Mouse (Mus musculus) forebrain, embryonic 14.5 days (tissue): ENCODE measurements around the gene Gm10974. TPM values are rescaled to one million over a fixed set of nuclear protein-coding genes. Genes with fewer than 3 reads are reported as not detected.

Experiments
- ATAC-seq: fragments of 200-750 bp; cut with Nextera tagmentation; 2 replicates; pipeline ENCODE4 v1.8.0; 2017; ENCODE audit warnings: mild to moderate bottlenecking, moderate library complexity
- DNase-seq: peaks from one replicate; pipeline ENCODE4 v3.0.0-alpha.2; 2015; ENCODE audit warnings: low spot score
- H3K27ac ChIP-seq: fragments of 300-500 bp; sonication (generic); 2 replicates; pipeline ENCODE4 v1.5.1; 2014; ENCODE audit warnings: low read depth, mild to moderate bottlenecking, control low read depth, low read length, moderate library complexity
- H3K27me3 ChIP-seq: fragments of 300-500 bp; sonication (generic); replicated peaks from 2 replicates; pipeline ENCODE4 v1.6.1; 2014; ENCODE audit warnings: low read length, control low read depth, mixed read lengths; ENCODE audit not compliant: control insufficient read depth, insufficient read depth
- H3K36me3 ChIP-seq: fragments of 300-500 bp; sonication (generic); 2 replicates; pipeline ENCODE4 v1.6.1; 2014; ENCODE audit warnings: low read length, control low read depth; ENCODE audit not compliant: control insufficient read depth, insufficient read depth
- H3K4me1 ChIP-seq: fragments of 300-500 bp; sonication (generic); 2 replicates; pipeline ENCODE4 v1.6.1; 2014; ENCODE audit warnings: antibody characterized with exemption, low read length, control low read depth; ENCODE audit not compliant: control insufficient read depth, insufficient read depth
- H3K4me2 ChIP-seq: fragments of 300-500 bp; sonication (generic); 2 replicates; pipeline ENCODE4 v1.6.1; 2014; ENCODE audit warnings: mild to moderate bottlenecking, control low read depth, low read length
- H3K4me3 ChIP-seq: fragments of 300-500 bp; sonication (generic); 2 replicates; pipeline ENCODE4 v1.5.1; 2014; ENCODE audit warnings: low read depth, low read length, control low read depth
- H3K9ac ChIP-seq: fragments of 300-500 bp; sonication (generic); 2 replicates; pipeline ENCODE4 v1.6.1; 2014; ENCODE audit warnings: mild to moderate bottlenecking, low read length, control low read depth, moderate library complexity
- H3K9me3 ChIP-seq: fragments of 300-500 bp; sonication (generic); replicated peaks from 2 replicates; pipeline ENCODE4 v1.6.1; 2016; ENCODE audit warnings: low read length, control low read depth, mixed read lengths; ENCODE audit not compliant: control insufficient read depth
- WGBS: fragments of 180-500 bp; shearing (Covaris S2); extraction: QIAGEN DNeasy Blood & Tissue Kit; methylation state at CpG from one replicate; pipeline ENCODE4 v1.1.7; 2014; 5-methylcytosine and 5-hydroxymethylcytosine counted together
- polyA plus RNA-seq: library from polyadenylated mRNA; unstranded; fragments of >200 nt; fragmentation: Nextera tagmentation; extraction: Ambion mirVana; gene quantifications from 2 replicates; pipeline ENCODE4 v1.2.1, GENCODE M21; 2014

Gm10974 gene
- polyA plus RNA-seq = not detected in 2 replicates

DNA sequence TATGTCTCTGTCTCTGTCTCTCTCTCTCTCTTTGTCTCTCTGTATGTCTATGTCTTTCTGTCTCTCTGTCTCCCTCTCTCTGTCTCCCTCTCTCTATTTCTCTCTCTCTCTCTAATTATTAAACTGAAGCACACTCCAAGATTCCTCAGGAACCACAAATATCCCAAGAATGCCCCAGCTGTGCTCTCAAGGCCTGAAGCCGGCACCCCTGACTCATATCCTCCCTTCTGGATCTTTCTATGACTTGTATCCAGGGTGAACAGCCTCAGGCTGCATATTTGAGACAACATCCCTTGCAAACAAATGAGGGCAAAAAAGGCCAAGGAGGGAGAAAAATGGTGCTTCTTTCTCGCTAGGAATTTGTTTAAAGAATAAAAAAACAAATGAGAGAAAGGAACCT lies at the start of gene Gm10974:
Gene Gm10974 (plus strand): TSS at position 2 of the 400 bp plus-strand sequence.
- H3K4me2 ChIP-seq = no peak within 1 kb of the TSS
- H3K9me3 ChIP-seq = no peaks in the 10 kb centered on the region
- H3K36me3 ChIP-seq = no peaks in the 10 kb centered on the region
- H3K27me3 ChIP-seq = no peaks in the 10 kb centered on the region
- DNase-seq = no peak
- no peaks in the 10 kb centered on the region for H3K4me1 ChIP-seq
- 66% methylated on average over 2 of the region's 2 CpGs for WGBS
- H3K9ac ChIP-seq = no peak within 1 kb of the TSS
- no peak for ATAC-seq
- H3K27ac ChIP-seq = no peak within 1 kb of the TSS
- H3K4me3 ChIP-seq = no peak within 1 kb of the TSS

DNA sequence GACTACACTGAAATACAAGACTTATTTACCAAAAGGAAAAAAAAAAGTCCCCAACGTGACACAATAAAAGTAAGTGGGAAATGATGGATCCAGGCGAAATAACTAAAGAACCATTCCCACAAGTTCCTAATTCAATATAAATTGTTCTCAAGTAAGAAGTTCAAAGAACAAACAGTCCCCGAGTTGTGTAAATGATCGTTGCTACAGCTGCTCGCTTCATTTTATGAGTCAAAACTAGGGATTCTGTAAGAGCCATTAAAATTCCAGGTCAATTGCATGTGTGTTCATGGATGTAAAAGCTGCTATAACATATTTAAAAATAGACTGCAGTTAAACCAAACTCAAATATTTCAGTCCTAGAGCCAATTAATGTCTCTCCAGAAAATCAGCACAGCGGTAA lies 47.6 kb upstream of the Gm10974 start:
- ATAC-seq = no peak
- no peak for DNase-seq
- WGBS = 89% methylated on average over 6 of the region's 6 CpGs
- H3K9me3 ChIP-seq = no peaks in the 10 kb centered on the region
- no peaks in the 10 kb centered on the region for H3K27me3 ChIP-seq
- peaks cover 4% of the 10 kb centered on the region; the same call in 1 of the 2 replicates for H3K4me1 ChIP-seq
- no peak overlapping the region for H3K27ac ChIP-seq
- no peak overlapping the region for H3K4me2 ChIP-seq
- no peak overlapping the region for H3K4me3 ChIP-seq
- H3K36me3 ChIP-seq = no peaks in the 10 kb centered on the region
- no peak overlapping the region for H3K9ac ChIP-seq

DNA sequence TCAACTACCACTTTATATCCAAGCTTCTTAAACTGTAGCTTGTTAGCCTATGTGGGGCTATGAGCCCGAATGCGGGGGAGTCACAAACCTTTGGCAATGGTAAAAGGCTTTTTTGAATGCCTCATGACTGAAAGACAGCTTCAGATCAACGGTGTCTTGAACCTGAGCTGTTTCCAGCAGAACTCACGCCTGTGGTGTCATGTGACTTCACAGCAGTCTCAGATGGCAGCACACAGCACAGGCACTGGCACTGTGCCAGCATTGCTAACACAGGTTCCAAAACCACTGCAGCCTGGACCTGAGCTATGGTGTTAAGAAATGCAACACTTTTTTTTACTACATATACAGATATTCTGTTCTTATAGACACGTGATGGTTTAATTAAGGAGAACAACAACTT lies 44.7 kb upstream of the Gm10974 start:
- WGBS = 35% methylated on average over 5 of the region's 5 CpGs
- no peak overlapping the region for H3K4me2 ChIP-seq
- no peaks in the 10 kb centered on the region for H3K36me3 ChIP-seq
- H3K27me3 ChIP-seq = no peaks in the 10 kb centered on the region
- peak; percentile 73 for DNase-seq
- H3K9ac ChIP-seq = no peak overlapping the region
- H3K4me3 ChIP-seq = no peak overlapping the region
- H3K4me1 ChIP-seq = peaks cover 4% of the 10 kb centered on the region; the same call in 1 of the 2 replicates
- H3K27ac ChIP-seq = no peak overlapping the region
- ATAC-seq = peak; percentile 67
- no peaks in the 10 kb centered on the region for H3K9me3 ChIP-seq

DNA sequence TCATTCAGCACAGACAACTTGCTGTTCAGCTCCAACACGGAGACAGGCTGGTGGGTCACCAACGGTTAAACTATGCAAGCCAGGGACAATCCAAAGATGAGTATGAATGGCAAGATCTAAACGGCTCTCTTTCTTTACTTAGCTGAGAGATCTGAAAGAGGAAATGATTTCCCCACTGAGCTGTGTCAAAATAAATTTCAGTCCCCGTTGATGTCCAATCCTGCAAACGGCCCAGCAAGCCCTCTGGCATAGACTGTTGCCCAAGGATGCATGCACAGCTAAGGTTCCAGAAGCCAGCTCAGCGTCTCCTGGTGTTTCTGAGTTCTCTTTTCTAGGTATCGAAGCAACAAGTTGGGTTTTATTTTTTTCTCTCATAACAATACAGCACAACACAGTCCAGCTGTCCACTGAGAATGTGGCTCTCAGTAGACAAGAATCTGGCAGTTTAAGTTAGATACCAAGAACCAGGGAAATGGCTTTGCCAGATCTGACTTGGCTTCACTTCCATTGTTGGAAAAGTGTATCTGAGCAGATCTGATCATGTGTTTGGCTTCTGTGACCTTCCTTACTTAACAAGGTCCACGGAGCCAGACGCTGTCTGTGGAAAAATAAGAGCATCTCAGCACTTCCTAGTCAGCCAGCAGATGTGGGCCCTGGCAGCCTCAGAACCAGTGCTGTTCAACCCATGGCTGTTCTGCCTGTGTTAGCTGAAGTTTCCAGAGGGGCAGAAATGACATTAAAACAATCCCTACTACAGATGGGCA lies 42.3 kb upstream of the Gm10974 start:
- Histone ChIP-seq H3K9ac (no peak overlapping the region), H3K36me3 (no peaks in the 10 kb centered on the region), H3K27ac (no peak overlapping the region), H3K9me3 (no peaks in the 10 kb centered on the region), H3K4me3 (no peak overlapping the region), H3K4me2 (no peak overlapping the region), H3K4me1 (peaks cover 4% of the 10 kb centered on the region; the same call in 1 of the 2 replicates), H3K27me3 (no peaks in the 10 kb centered on the region)
- ATAC-seq (no peak), DNase-seq (no peak)
- WGBS = 76% methylated on average over 9 of the region's 9 CpGs

DNA sequence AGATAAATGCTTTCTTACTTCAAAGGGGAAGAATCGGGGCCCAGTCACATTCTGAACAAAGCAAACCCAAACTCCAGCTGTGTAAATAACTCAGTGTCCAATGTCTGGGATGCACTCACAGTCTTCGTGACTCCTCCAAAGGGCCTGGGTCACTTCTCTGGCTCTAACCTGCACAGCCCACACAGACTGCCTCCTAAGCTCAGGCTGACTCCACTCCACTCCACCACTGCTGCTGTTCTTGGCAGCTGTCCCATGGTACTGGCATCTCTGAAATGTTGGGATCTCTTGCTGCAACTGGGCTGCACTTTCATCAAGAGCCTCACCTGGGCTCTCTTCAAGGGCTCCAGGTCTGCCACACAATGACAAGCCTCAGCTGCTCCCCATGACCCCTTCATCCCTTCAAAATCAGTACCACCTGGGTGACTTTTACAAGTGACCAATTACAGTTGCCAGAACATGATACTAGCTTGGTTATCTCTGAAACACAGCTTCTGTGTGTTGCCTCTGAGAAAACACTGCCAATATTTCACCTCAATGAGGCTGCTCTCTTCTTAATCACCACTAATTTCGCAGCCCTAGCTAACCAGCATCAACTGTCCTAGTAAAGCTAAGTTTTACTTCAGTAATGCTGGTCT lies 40.2 kb upstream of the Gm10974 start:
- ATAC-seq (no peak), DNase-seq (no peak)
- WGBS = 85% methylated on average over 3 of the region's 3 CpGs
- Histone ChIP-seq H3K27ac (no peak overlapping the region), H3K4me2 (no peak overlapping the region), H3K4me1 (peaks cover 4% of the 10 kb centered on the region; the same call in 1 of the 2 replicates), H3K36me3 (no peaks in the 10 kb centered on the region), H3K9me3 (no peaks in the 10 kb centered on the region), H3K4me3 (no peak overlapping the region), H3K27me3 (no peaks in the 10 kb centered on the region), H3K9ac (no peak overlapping the region)

DNA sequence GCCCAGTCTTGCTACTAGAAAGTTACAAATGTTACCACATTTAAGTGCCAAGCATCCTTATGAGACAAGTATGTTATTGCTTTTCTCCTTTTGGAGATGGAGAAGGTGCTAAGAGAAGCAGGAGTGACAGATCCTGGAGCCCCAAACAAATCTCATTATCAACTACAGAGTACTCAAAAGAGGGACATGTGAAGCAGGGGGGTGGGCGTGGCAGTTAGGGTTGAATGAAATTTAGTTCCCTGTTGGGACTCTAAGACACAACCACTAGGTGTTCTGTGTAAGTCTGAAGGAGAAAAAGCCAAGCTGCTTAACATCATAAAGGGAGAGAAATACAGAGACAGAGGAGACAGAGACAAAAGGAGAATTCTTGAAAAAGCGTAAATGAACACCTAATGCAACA lies 38.2 kb upstream of the Gm10974 start:
- Histone ChIP-seq H3K27me3 (no peaks in the 10 kb centered on the region), H3K4me3 (no peak overlapping the region), H3K9ac (no peak overlapping the region), H3K36me3 (no peaks in the 10 kb centered on the region), H3K4me2 (no peak overlapping the region), H3K27ac (no peak overlapping the region), H3K4me1 (no peaks in the 10 kb centered on the region), H3K9me3 (no peaks in the 10 kb centered on the region)
- ATAC-seq = no peak
- 40% methylated on average over 2 of the region's 2 CpGs for WGBS
- DNase-seq = no peak

DNA sequence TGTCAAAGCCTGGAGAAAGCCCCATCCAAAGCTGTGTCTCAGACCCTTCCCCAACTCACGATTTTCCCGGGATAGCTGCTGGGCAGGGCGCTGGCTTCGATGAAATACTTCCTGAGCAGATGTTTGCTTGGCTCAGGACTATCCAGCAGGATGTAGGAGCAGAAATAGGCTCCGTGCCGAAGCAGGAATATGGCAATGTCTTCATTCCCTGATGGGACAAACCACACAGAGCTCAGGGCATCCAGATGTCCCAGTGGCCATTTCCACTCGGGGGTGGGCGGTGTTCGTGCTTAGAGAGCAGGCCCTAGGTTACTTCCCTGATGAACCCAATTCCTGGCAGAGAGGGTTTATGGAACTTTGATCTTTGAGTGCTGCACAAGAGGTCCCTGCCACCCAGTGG lies 35.1 kb upstream of the Gm10974 start:
- no peaks in the 10 kb centered on the region for H3K4me1 ChIP-seq
- no peak for DNase-seq

DNA sequence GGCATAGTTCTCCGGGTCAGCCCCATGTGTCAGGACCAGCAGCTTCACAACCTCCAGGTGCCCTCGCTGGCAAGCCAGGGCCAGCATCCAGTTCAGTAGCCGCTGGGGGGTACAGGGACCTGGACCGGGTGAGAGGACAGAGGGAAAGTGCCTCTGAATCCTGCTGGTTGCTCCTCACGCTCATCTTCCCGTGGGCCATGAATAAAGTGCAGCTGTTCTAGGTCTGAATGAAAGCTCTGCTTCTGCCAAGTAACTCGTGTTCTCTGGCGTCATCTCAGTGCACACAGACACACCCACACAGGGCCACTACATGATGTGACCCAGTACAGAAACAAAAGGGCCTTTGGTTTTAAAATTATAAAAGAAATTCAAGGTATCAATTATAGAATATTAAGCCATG lies 33.4 kb upstream of the Gm10974 start:
- Histone ChIP-seq H3K27ac (no peak overlapping the region), H3K4me1 (no peaks in the 10 kb centered on the region), H3K36me3 (no peaks in the 10 kb centered on the region), H3K4me3 (no peak overlapping the region), H3K9me3 (no peaks in the 10 kb centered on the region), H3K27me3 (no peaks in the 10 kb centered on the region), H3K4me2 (no peak overlapping the region), H3K9ac (no peak overlapping the region)
- DNase-seq (no peak), ATAC-seq (no peak)
- WGBS = 91% methylated on average over 8 of the region's 8 CpGs

More for the DNA sequence above, 35.1 kb upstream of the Gm10974 start:
- no peak overlapping the region for H3K4me2 ChIP-seq
- H3K36me3 ChIP-seq = no peaks in the 10 kb centered on the region
- 91% methylated on average over 9 of the region's 9 CpGs for WGBS
- no peak overlapping the region for H3K9ac ChIP-seq
- H3K27ac ChIP-seq = no peak overlapping the region
- H3K4me3 ChIP-seq = no peak overlapping the region
- H3K27me3 ChIP-seq = no peaks in the 10 kb centered on the region
- ATAC-seq = no peak
- no peaks in the 10 kb centered on the region for H3K9me3 ChIP-seq

DNA sequence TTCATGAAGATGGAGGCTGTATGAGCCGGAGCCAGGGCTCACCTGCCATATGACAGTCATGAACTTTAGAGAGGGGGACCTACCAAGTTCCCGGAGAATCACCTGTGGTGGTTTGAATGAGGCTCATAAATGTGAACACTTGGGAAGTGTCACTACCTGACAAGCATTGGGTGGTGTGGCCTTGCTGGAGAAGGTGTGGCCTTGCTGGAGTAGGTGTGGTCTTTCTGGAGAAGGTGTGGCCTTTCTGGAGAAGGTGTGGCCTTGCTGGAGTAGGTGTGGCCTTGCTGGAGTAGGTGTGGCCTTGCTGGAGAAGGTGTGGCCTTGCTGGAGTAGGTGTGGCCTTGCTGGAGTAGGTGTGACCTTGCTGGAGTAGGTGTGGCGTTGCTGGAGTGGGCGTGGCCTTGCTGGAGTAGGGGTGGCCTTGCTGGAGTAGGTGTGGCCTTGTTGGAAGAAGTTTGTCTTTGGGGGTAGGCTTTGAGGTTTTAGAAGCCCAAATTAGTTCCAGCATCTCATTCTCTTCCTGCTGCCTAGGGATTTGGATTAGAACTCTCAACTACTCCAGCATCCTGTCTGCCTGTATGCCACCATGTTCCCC lies 31.7 kb upstream of the Gm10974 start:
- H3K27ac ChIP-seq = no peak overlapping the region
- no peaks in the 10 kb centered on the region for H3K27me3 ChIP-seq
- no peaks in the 10 kb centered on the region for H3K36me3 ChIP-seq
- no peaks in the 10 kb centered on the region for H3K9me3 ChIP-seq
- no peaks in the 10 kb centered on the region for H3K4me1 ChIP-seq
- DNase-seq = no peak
- H3K4me3 ChIP-seq = no peak overlapping the region
- WGBS = 90% methylated on average over 4 of the region's 4 CpGs
- ATAC-seq = no peak
- H3K4me2 ChIP-seq = no peak overlapping the region
- H3K9ac ChIP-seq = no peak overlapping the region
